Mouse (Mus musculus): ENCODE results near the gene Dcps. TPM values are rescaled to one million over a fixed set of nuclear protein-coding genes. Genes with fewer than 3 reads are reported as not detected.

Dcps gene
- polyA plus RNA-seq, 1 experiment: 83.2 TPM

GRCm38 (mm10) chr9:35123804-35124677 is 51.8 kb downstream of the Dcps start:
- no peak for TF ChIP-seq GATA1 (IDR thresholded peaks at IDR 0.05; ENCODE audit: low read length)

- peak; percentile 58 for TF ChIP-seq GATA1 (IDR thresholded peaks at IDR 0.05; ENCODE audit: low read length)
Measured at GRCm38 (mm10) chr9:35123456-35123803, 52.4 kb downstream of the Dcps start.

GRCm38 (mm10) chr9:35122551-35123266 is 53.2 kb downstream of the Dcps start:
- TF ChIP-seq GATA1 (IDR thresholded peaks at IDR 0.05; ENCODE audit: low read length): peak; percentile 74

GRCm38 (mm10) chr9:35119168-35119567 is 56.7 kb downstream of the Dcps start, which contains the start of gene St3gal4:
St3gal4 (minus strand) TSS chr9:35119268.
- TF ChIP-seq GATA1 (IDR thresholded peaks at IDR 0.05; ENCODE audit: low read length): no peak

GRCm38 (mm10) chr9:35118563-35118962 is 57.3 kb downstream of the Dcps start:
- no peak for TF ChIP-seq GATA1 (IDR thresholded peaks at IDR 0.05; ENCODE audit: low read length)

GRCm38 (mm10) chr9:35117384-35118295 is 58.2 kb downstream of the Dcps start:
- TF ChIP-seq GATA1 (IDR thresholded peaks at IDR 0.05; ENCODE audit: low read length): no peak

GRCm38 (mm10) chr9:35116391-35117381 is 59.2 kb downstream of the Dcps start:
- TF ChIP-seq GATA1 (IDR thresholded peaks at IDR 0.05; ENCODE audit: low read length): no peak

- TF ChIP-seq GATA1 (IDR thresholded peaks at IDR 0.05; ENCODE audit: low read length): no peak
Measured at GRCm38 (mm10) chr9:35115804-35116203, 60.1 kb downstream of the Dcps start.

GRCm38 (mm10) chr9:35115299-35115698 is 60.6 kb downstream of the Dcps start:
- TF ChIP-seq GATA1 (IDR thresholded peaks at IDR 0.05; ENCODE audit: low read length): no peak

- TF ChIP-seq GATA1 (IDR thresholded peaks at IDR 0.05; ENCODE audit: low read length): no peak
Measured at GRCm38 (mm10) chr9:35114234-35114633, 61.6 kb downstream of the Dcps start.

- no peak for TF ChIP-seq GATA1 (IDR thresholded peaks at IDR 0.05; ENCODE audit: low read length)
Measured at GRCm38 (mm10) chr9:35111941-35112595, 63.8 kb downstream of the Dcps start.

- TF ChIP-seq GATA1 (IDR thresholded peaks at IDR 0.05; ENCODE audit: low read length): no peak
Measured at GRCm38 (mm10) chr9:35111446-35111845, 64.4 kb downstream of the Dcps start.

- TF ChIP-seq GATA1 (IDR thresholded peaks at IDR 0.05; ENCODE audit: low read length): no peak
Measured at GRCm38 (mm10) chr9:35110567-35110966, 65.3 kb downstream of the Dcps start.

GRCm38 (mm10) chr9:35110051-35110450 is 65.8 kb downstream of the Dcps start:
- TF ChIP-seq GATA1 (IDR thresholded peaks at IDR 0.05; ENCODE audit: low read length): peak; percentile 35

Data from G1E-ER4 (cell line).